Mouse (Mus musculus) liver, adult (tissue): ENCODE measurements around the gene Ldah.

Experiments used
- GATA4 ChIP-seq: IDR thresholded peaks from 2 replicates; pipeline ENCODE4 v1.6.1; 2014; ENCODE audit warnings: mild to moderate bottlenecking, low read length; ENCODE audit not compliant: insufficient replicate concordance

Ldah gene

GRCm38 (mm10) chr12:8207978-8208403 is at the start of gene Ldah:
Ldah (plus strand) TSS chr12:8208107.
- TF ChIP-seq GATA4, result peak; percentile 55; the same call in 1 of the 2 replicates

- no peak for TF ChIP-seq GATA4
These were observed 40.2 kb upstream of the Ldah start for GRCm38 (mm10) chr12:8167743-8168142.

- no peak for TF ChIP-seq GATA4
These were observed 27.0 kb upstream of the Ldah start for GRCm38 (mm10) chr12:8180921-8181320.

- TF ChIP-seq GATA4, result no peak
These were observed 26.2 kb upstream of the Ldah start for GRCm38 (mm10) chr12:8181744-8182143.

DNA sequence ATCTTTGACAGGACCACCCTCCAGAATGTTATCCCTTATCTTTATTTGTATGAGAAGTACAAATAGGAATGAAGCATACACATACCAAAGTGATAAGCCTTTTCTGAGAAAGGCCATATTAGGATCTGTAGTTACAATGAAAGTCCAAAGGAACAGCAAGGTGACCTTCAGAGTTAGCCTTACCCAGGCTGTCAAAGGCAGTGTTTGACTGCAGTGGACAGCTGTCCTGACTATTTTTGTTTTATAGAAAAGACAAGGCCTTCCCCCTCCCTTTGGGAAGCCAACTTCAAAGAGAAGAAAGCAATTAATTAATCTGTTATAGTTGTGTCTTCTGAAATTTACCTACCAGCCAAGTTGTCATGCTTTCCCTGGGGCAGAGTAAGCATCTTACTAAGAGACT is 23.4 kb upstream of the Ldah start:
- no peak for TF ChIP-seq GATA4

DNA sequence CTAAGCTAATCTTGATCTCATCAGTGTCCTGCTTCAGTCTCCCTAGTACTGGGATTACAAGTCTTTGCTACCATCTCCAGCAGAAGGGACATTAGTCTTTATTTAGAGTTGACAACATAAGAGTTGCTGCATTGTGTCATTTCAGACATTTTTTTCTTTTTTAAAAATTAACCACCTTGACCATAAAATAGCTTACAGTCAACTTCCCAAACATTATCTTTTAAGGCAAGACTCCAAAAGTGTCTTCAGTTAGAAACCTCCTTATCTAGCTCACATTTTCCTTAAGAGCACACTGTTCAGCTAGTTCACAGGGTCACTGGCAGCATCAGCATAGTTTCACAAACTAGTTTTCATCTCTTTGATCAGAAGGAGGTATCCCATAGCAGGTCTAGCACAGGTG is 19.7 kb upstream of the Ldah start:
- no peak for TF ChIP-seq GATA4

GRCm38 (mm10) chr12:8189722-8190121 is 18.2 kb upstream of the Ldah start:
- TF ChIP-seq GATA4, result no peak

- TF ChIP-seq GATA4, result no peak
These were observed 2.2 kb upstream of the Ldah start for GRCm38 (mm10) chr12:8205721-8206120.

- no peak for TF ChIP-seq GATA4
These were observed 329 bp upstream of the Ldah start for GRCm38 (mm10) chr12:8207578-8207977.

DNA sequence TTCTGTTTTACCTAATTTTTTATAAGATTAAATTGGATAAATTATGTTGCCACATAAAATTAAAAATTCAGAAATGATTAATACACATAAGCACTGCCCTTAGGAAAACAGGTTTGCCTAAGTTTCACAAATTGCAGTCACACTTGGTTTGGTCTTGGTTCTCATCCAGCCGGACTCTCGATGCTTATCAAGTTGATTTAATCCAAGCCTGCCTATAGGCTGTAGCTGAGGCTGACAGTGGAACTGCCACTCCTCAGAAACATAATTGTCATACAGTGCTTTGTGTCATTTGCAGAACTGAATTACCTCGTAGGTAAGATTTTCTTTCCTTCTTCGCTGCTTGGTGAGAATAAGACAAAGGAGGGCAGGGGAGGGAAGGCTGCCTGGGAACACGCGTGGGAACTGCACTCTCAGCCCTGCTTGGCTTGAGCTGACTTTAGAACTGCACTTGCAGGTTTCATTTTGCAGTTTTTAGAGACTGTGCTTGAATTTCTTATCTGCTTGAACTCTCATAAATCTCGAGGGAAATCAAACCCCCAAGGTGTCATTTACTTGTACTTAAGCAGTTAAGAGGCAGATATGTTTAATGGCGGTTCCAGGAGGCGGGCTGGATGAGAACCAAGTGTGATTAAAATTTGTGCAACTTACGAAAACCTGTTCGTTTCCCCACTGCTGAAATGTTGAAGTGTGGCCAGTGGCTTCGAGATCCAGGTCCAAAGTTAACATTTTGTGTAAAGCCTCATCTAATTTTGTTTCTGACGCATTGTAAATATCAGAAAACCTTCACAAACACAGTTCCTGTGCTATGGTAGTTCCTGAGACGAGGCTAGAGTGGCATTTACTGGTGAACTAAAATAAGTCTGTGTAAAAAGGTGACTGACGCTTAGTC is 8.7 kb downstream of the Ldah start:
- TF ChIP-seq GATA4, result no peak

DNA sequence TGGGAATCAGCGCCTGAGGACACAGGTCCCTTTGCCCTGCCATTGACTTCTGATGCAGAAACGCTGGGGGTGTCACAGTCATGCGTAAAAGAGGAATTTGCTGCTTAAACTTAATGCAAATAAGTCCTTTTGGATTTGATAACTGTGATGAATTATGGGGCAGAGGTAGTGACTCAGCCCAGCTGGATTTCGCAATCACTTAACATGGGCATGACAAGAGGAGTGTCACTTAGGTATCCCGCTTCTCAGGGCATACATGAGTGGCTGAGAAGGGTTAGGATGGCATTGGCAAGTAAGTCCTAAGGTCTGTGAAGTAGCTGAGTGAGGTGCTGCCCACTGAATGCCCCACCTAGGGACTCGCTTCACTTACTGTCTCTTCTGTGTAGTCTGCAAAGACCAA is 15.1 kb downstream of the Ldah start:
- no peak for TF ChIP-seq GATA4

- no peak for TF ChIP-seq GATA4
These were observed 23.2 kb downstream of the Ldah start for GRCm38 (mm10) chr12:8231101-8231500.

DNA sequence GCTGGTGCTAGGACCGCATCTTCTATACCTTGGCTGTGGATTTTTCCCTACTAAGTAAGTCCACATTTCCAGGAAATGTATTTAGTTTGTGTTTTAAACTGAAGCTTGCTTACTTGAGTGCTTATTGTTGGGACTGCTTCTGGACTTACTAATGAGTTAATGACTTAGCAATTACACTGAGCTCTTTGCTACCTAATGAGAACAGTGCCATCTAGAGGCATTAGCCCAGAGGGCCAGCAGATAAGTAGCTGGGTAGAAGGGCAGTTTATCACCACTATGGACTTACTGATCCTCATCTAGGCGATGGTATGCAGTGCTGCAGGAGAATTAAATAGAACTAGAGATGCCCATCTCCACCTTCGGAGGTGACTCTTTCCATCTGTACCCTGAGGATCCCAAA is 24.8 kb downstream of the Ldah start:
- TF ChIP-seq GATA4, result no peak

DNA sequence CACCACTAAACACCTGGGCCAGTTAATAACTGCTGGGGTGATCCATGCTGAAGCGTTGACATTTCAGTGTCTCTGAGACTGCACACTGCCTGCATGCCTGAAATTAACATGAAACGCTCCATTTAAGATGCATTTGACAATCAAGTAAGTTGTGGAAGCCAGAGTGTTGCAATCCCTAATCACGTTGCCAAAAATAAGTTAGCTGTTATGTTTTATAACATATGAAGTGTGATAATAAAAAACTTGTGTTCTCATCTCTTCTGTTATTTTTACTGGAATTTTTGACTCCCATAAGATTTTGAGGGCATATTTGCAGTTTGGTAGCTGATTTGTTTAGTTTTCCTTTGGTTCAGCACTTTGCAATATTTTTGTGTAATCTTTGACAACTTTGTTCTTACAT is 34.3 kb downstream of the Ldah start:
- TF ChIP-seq GATA4, result no peak

DNA sequence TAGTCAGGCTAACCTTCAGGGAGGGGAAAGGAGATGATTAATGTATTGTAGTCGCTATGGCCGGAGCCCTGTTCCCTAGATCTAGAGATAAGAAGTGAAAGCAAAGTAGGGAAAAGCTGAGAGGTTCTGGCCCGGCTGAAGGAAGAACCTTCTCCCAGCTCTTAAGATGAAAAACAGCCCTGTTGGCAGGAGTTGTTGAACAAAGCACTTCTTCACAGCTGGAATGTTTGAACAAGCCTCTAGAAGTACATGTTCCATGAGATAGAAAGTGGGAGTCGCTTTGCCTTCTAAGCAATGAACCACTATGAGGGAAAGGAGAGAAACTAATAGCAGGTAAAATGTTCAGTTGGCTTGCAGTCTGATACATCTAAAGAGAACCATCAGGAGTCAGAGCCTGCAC is 36.8 kb downstream of the Ldah start:
- no peak for TF ChIP-seq GATA4

DNA sequence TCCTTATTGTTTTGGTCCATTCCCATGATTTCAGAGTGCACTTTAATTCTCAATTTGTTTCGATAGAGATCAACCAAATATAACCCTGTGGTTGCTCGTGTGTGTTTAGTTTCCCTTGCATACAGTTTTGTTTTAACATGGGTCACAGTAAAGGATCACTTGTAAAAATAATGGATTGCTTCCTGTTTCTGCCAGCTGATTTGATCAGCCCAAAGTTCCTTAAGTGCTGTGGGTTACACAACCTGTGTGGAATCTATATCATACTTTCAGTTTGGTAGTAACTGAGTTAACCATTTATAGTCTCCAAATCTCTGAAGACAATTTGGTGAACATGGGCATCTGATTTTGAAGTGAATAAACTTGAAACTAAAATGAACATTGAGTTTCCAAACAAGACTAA is 52.4 kb downstream of the Ldah start:
- TF ChIP-seq GATA4, result no peak

DNA sequence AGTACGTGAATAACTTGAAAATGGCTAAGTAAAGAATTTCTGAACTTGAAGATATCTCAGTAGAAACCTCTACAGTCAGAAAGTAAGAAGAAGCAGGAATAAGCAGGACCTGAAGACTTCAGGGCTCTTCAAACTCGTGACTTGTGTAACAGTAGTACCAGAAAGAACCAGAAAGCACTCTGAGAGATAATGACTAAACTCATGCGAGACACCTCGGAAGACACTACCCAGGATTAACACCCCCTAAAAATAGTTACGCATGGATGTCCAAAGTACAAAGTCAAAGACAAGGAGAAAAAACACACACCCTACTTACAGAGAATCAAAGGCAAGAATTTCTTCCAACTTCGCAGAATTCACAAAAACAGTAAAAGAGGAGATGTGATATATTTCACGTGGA is 58.4 kb downstream of the Ldah start:
- no peak for TF ChIP-seq GATA4
